Mouse (Mus musculus) midbrain, embryonic 10.5 days (tissue): ENCODE data around the gene Gm826. TPM values are rescaled to one million over a fixed set of nuclear protein-coding genes. Genes with fewer than 3 reads are reported as not detected.

Experiments
- polyA plus RNA-seq: library from polyadenylated mRNA; unstranded; fragments of >200 nt; fragmentation: Nextera tagmentation; extraction: Ambion mirVana; gene quantifications from 2 replicates; pipeline ENCODE4 v1.2.1, GENCODE M21; 2016

Gm826 gene
- polyA plus RNA-seq, 1 experiment from 2014 or later, result 0.35 TPM

Other genes starting within 250 kb of the Gm826 start
- 3.3 and 4.1 TPM in 2 replicates for gene Mafb, start 32.9 kb upstream of the Gm826 start, polyA plus RNA-seq